Mouse (Mus musculus) lung, adult 2 months (tissue): ENCODE data around the gene Prkg1. TPM values are rescaled to one million over a fixed set of nuclear protein-coding genes. Genes with fewer than 3 reads are reported as not detected.

Experiments used
- DNase-seq: peaks from one replicate; pipeline ENCODE4 v3.0.0; 2022
- H3K4me1 ChIP-seq: fragments of 200-500 bp; 2 replicates; pipeline ENCODE4 v1.6.1; 2011; ENCODE audit warnings: low read length; ENCODE audit not compliant: control insufficient read depth, insufficient read depth
- H3K4me3 ChIP-seq: fragments of 200-500 bp; replicated peaks from 2 replicates; pipeline ENCODE3; 2011; ENCODE audit warnings: low read depth, mild to moderate bottlenecking, control low read depth, low read length; ENCODE audit errors: extremely low read depth
- CTCF ChIP-seq: fragments of 200-500 bp; IDR thresholded peaks from 2 replicates; pipeline ENCODE4 v1.5.1; 2011; ENCODE audit warnings: mild to moderate bottlenecking, low read length, control low read depth; ENCODE audit not compliant: insufficient read depth
- POLR2A ChIP-seq: fragments of 200-500 bp; IDR thresholded peaks from 2 replicates; pipeline ENCODE4 v1.6.1; 2011; ENCODE audit warnings: low read depth, mild to moderate bottlenecking, control low read depth, low read length, borderline replicate concordance; ENCODE audit errors: extremely low read depth
- WGBS: fragments of 180-500 bp; shearing (Covaris S2); methylation state at CpG from one replicate; pipeline ENCODE4 v1.1.7; 2018; 5-methylcytosine and 5-hydroxymethylcytosine counted together
- polyA plus RNA-seq: library from polyadenylated mRNA; depleted of rRNA; stranded (reverse); fragments of >200 nt; gene quantifications from 2 replicates; pipeline ENCODE4 v1.2.3, GENCODE M21; 2012

Gene Prkg1
- polyA plus RNA-seq, 1 experiment, result 6.0 TPM

DNA sequence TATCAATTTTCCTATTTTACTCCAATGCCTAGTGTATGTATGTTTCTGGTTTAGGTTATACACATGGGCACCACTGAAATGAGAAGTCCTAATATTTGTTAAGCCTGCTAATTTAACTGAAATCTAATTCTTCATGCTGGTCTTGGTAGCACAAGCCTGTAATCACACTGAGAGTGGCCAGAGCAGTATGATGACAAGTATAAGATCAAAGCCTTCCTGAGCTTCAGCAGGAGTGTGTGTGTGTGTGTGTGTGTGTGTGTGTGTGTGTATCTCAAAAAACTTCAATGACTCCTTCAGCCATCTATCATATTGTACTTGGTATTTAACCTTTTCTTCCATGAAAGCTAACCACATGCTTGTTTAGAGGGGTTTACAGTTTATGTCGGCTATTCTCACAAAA is 922.2 kb downstream of the Prkg1 start:
- DNase-seq, result no peak
- no peak for TF ChIP-seq POLR2A
- no peak for TF ChIP-seq CTCF
- H3K4me3 ChIP-seq, result no peak overlapping the region
- no peaks in the 10 kb centered on the region for H3K4me1 ChIP-seq
- WGBS, result 17% methylated on average over 1 of the region's 1 CpGs

GRCm38 (mm10) chr19:30833045-30833651 is 931.7 kb downstream of the Prkg1 start:
- DNase-seq, result no peak
- no peaks in the 10 kb centered on the region for H3K4me1 ChIP-seq
- 54% methylated on average over 1 of the region's 1 CpGs for WGBS
- H3K4me3 ChIP-seq, result no peak overlapping the region
- TF ChIP-seq CTCF (no peak), POLR2A (no peak)

- Histone ChIP-seq H3K4me1 (no peaks in the 10 kb centered on the region), H3K4me3 (no peak overlapping the region)
- TF ChIP-seq CTCF (no peak), POLR2A (no peak)
- 79% methylated on average over 7 of the region's 7 CpGs for WGBS
- no peak for DNase-seq
These were observed 935.5 kb downstream of the Prkg1 start for GRCm38 (mm10) chr19:30829231-30829775.

- Histone ChIP-seq H3K4me3 (no peak overlapping the region), H3K4me1 (no peaks in the 10 kb centered on the region)
- TF ChIP-seq POLR2A (no peak), CTCF (no peak)
- DNase-seq, result no peak
- WGBS, result 87% methylated on average over 3 of the region's 3 CpGs
These were observed 937.0 kb downstream of the Prkg1 start for GRCm38 (mm10) chr19:30827820-30828219.

- DNase-seq, result no peak
- Histone ChIP-seq H3K4me3 (no peak overlapping the region), H3K4me1 (no peaks in the 10 kb centered on the region)
- 39% methylated on average over 2 of the region's 2 CpGs for WGBS
- TF ChIP-seq POLR2A, result no peak
- TF ChIP-seq CTCF, result no peak
These were observed 938.7 kb downstream of the Prkg1 start for GRCm38 (mm10) chr19:30826106-30826505.

DNA sequence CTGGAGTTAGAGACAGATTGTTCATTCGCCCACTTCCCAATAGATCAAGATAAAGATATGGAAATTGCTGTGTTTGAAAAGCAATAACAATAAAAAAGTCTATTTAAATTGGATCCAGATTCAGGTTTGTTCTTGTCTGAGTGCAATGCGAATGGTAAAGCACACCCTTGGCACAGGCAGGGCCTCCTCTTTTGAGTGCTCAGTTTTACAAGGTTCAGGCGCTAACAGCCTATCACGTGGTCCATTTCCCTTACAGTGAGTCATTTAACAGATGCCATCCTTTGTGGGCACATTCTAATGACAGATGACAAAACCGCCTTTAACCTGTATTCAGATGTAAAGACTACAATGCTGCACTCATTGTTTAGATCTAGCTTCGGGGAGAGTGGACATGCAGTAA is 949.2 kb downstream of the Prkg1 start:
- 78% methylated on average over 6 of the region's 6 CpGs for WGBS
- TF ChIP-seq POLR2A (no peak), CTCF (no peak)
- H3K4me3 ChIP-seq, result no peak overlapping the region
- no peaks in the 10 kb centered on the region for H3K4me1 ChIP-seq
- no peak for DNase-seq

GRCm38 (mm10) chr19:30806265-30806664 is 958.6 kb downstream of the Prkg1 start:
- DNase-seq, result no peak
- no peaks in the 10 kb centered on the region for H3K4me1 ChIP-seq
- no peak for TF ChIP-seq CTCF
- no peak for TF ChIP-seq POLR2A
- H3K4me3 ChIP-seq, result no peak overlapping the region
- 87% methylated on average over 5 of the region's 5 CpGs for WGBS

- DNase-seq, result no peak
- Histone ChIP-seq H3K4me1 (no peaks in the 10 kb centered on the region), H3K4me3 (no peak overlapping the region)
- WGBS, result 58% methylated on average over 2 of the region's 2 CpGs
- no peak for TF ChIP-seq CTCF
- no peak for TF ChIP-seq POLR2A
These were observed 984.0 kb downstream of the Prkg1 start for GRCm38 (mm10) chr19:30780803-30781202.

GRCm38 (mm10) chr19:30768316-30768715 is 996.5 kb downstream of the Prkg1 start:
- no peak overlapping the region for H3K4me3 ChIP-seq
- no peaks in the 10 kb centered on the region for H3K4me1 ChIP-seq
- TF ChIP-seq CTCF (no peak), POLR2A (no peak)
- DNase-seq, result no peak
- 49% methylated on average over 1 of the region's 1 CpGs for WGBS

DNA sequence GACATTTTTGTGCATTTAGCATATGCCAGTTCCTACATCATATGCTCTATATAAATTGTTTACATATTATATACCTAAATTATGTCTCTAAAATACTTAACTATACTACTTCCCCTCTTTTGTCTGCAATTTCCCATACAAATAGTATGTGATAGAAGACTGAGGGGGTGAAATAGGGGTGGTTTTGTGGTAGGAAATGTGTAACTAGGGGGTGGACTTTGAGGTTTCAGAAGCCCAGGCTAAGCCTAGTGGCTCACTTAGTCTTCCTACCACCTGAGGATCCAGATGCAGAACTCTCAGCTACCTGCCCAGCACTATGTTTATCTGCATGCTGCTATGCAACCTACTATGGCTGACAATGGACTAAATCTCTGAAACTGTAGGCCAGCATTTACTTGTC is 1020.4 kb downstream of the Prkg1 start:
- TF ChIP-seq POLR2A (no peak), CTCF (no peak)
- no peak for DNase-seq
- Histone ChIP-seq H3K4me1 (no peaks in the 10 kb centered on the region), H3K4me3 (no peak overlapping the region)

GRCm38 (mm10) chr19:30699130-30699529 is 1065.7 kb downstream of the Prkg1 start:
- no peaks in the 10 kb centered on the region for H3K4me1 ChIP-seq
- TF ChIP-seq CTCF, result no peak
- no peak for TF ChIP-seq POLR2A
- H3K4me3 ChIP-seq, result no peak overlapping the region
- 87% methylated on average over 5 of the region's 5 CpGs for WGBS
- DNase-seq, result no peak
